Mouse (Mus musculus) testis, adult 2 months (tissue): ENCODE data around the gene Pax7. TPM values are rescaled to one million over a fixed set of nuclear protein-coding genes. Genes with fewer than 3 reads are reported as not detected.
A peak's percentile ranks its signal among the peaks of the same experiment; 100 is the strongest.

ENCODE experiments used
- H3K27ac ChIP-seq: fragments of 200-500 bp; 2 replicates; pipeline ENCODE4 v1.5.1; 2012; ENCODE audit warnings: low read depth, low read length; ENCODE audit not compliant: control insufficient read depth, insufficient read depth
- H3K27me3 ChIP-seq: fragments of 200-500 bp; 2 replicates; pipeline ENCODE4 v1.6.1; 2012; ENCODE audit warnings: mild to moderate bottlenecking, low read length, moderate library complexity; ENCODE audit not compliant: control insufficient read depth, insufficient read depth
- H3K36me3 ChIP-seq: fragments of 200-500 bp; 2 replicates; pipeline ENCODE4 v1.6.1; 2012; ENCODE audit warnings: mild to moderate bottlenecking, low read length; ENCODE audit not compliant: control insufficient read depth, insufficient read depth
- H3K4me1 ChIP-seq: fragments of 200-500 bp; 2 replicates; pipeline ENCODE4 v1.6.1; 2012; ENCODE audit warnings: low read length; ENCODE audit not compliant: control insufficient read depth, insufficient read depth
- H3K4me3 ChIP-seq: fragments of 200-500 bp; 2 replicates; pipeline ENCODE4 v1.5.1; 2012; ENCODE audit warnings: low read depth, mild to moderate bottlenecking, low read length, moderate library complexity, mixed read lengths; ENCODE audit not compliant: control insufficient read depth
- CTCF ChIP-seq: fragments of 200-500 bp; IDR thresholded peaks from 2 replicates; pipeline ENCODE4 v1.5.1; 2012; ENCODE audit warnings: low read depth, mild to moderate bottlenecking, inconsistent platforms, low read length, moderate library complexity; ENCODE audit not compliant: control insufficient read depth, insufficient read depth, insufficient replicate concordance
- POLR2A ChIP-seq: fragments of 200-500 bp; IDR thresholded peaks from 2 replicates; pipeline ENCODE4 v1.6.1; 2012; ENCODE audit warnings: low read depth, mild to moderate bottlenecking, inconsistent platforms, low read length, moderate library complexity; ENCODE audit not compliant: control insufficient read depth
- polyA plus RNA-seq: library from polyadenylated mRNA; depleted of rRNA; stranded (reverse); fragments of >200 nt; gene quantifications from 2 replicates; pipeline ENCODE4 v1.2.3, GENCODE M21; 2012

The Pax7 gene
- polyA plus RNA-seq, 1 experiment, result 0.02 TPM

DNA sequence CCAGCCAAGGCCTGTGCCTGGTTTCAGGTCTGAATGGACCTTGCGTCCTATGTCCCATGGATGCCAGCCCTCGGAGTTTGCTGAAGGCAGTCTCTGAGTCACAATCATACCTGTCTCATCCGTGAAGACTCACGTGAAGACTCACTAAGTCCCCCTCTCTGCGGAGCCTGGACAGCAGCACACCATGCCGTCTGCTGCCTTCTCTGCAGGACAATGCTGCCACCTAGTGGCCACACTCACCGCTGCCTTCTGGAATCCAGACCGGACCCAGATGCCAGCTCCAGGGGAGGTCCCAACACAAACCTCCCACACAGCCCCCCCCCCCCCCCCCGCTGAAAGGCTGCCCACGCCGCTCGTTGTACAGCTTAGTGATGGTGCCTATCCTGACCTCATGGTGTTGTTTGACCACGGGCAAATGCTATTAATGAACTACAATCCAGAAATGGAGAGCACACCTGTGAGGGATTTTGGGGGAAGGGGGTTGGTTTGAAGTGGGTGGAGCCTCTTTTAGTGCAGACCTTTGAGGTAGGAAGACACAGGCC is 25.4 kb upstream of the Pax7 start:
- Histone ChIP-seq H3K4me3 (no peak overlapping the region), H3K27me3 (no peaks in the 10 kb centered on the region)

GRCm38 (mm10) chr4:139852219-139853035 is 19.1 kb upstream of the Pax7 start:
- 0 out of 2 replicates have a peak, but pooled peaks cover 2% of the 10 kb centered on the region for H3K27me3 ChIP-seq
- no peak overlapping the region for H3K4me3 ChIP-seq
- peaks cover 3% of the 10 kb centered on the region; the same call in 1 of the 2 replicates for H3K4me1 ChIP-seq
- no peaks in the 10 kb centered on the region for H3K36me3 ChIP-seq
- no peak for TF ChIP-seq CTCF
- no peak for TF ChIP-seq POLR2A
- H3K27ac ChIP-seq, result no peak overlapping the region

More for the DNA sequence above, 25.4 kb upstream of the Pax7 start:
- Histone ChIP-seq H3K27ac (no peak overlapping the region), H3K4me1 (no peaks in the 10 kb centered on the region), H3K36me3 (no peaks in the 10 kb centered on the region)
- peak; percentile 98 for TF ChIP-seq CTCF
- TF ChIP-seq POLR2A, result no peak

DNA sequence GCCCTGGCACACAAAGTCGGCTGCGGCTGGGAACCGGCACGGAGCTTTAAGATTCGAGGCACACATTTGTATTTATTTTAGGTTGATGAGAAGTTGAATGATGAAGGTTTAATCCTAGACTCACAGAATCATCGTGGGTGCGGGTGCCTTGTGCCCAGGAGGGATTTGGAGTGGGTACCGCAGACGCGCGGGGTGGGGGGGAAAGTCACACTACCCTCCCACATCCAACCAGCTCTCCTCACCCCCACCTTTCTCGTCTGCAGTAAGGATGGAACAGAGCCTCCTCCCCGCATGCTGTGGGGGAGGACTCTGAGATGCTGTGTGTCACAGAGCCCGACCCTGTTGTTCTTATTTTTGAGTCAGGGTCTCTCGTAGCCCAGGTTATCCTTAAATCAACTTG is 18.1 kb upstream of the Pax7 start:
- Histone ChIP-seq H3K27ac (no peak overlapping the region), H3K36me3 (no peaks in the 10 kb centered on the region), H3K27me3 (0 out of 2 replicates have a peak, but pooled peaks cover 2% of the 10 kb centered on the region), H3K4me3 (no peak overlapping the region), H3K4me1 (peaks cover 3% of the 10 kb centered on the region; the same call in 1 of the 2 replicates)
- TF ChIP-seq CTCF, result no peak
- no peak for TF ChIP-seq POLR2A

GRCm38 (mm10) chr4:139850547-139851170 is 17.3 kb upstream of the Pax7 start:
- Histone ChIP-seq H3K4me3 (peak overlapping the region; percentile 20), H3K27ac (no peak overlapping the region), H3K27me3 (0 out of 2 replicates have a peak, but pooled peaks cover 2% of the 10 kb centered on the region), H3K36me3 (no peaks in the 10 kb centered on the region), H3K4me1 (peaks cover 3% of the 10 kb centered on the region; the same call in 1 of the 2 replicates)
- TF ChIP-seq CTCF (no peak), POLR2A (no peak)

GRCm38 (mm10) chr4:139843456-139843855 is 10.1 kb upstream of the Pax7 start:
- H3K4me3 ChIP-seq, result no peak overlapping the region
- H3K36me3 ChIP-seq, result no peaks in the 10 kb centered on the region
- no peaks in the 10 kb centered on the region for H3K27me3 ChIP-seq
- peaks cover 8% of the 10 kb centered on the region; the same call in 1 of the 2 replicates for H3K4me1 ChIP-seq
- H3K27ac ChIP-seq, result no peak overlapping the region
- TF ChIP-seq CTCF, result no peak
- no peak for TF ChIP-seq POLR2A

DNA sequence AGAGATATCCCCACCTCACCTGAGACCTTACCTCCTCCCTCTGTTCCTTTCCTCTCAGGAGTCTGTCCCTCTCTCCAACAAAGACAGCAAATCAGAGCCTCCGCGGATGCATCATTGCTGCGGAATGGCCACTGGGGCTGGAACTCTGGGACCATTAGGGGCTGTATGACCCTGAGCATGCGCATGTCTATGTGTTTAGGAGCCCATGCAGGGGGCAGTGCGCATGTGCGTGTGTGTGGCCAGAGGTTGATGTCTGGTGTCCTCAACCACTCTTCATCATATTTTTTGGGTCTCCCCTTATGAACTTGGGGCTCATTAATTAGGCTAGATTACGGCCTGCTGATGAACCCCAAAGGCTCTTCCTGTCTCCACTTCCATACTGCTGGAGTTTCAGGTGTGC is 9.6 kb upstream of the Pax7 start:
- no peak overlapping the region for H3K4me3 ChIP-seq
- H3K27me3 ChIP-seq, result no peaks in the 10 kb centered on the region
- TF ChIP-seq POLR2A (no peak), CTCF (no peak)
- peaks cover 8% of the 10 kb centered on the region; the same call in 1 of the 2 replicates for H3K4me1 ChIP-seq
- no peak overlapping the region for H3K27ac ChIP-seq
- no peaks in the 10 kb centered on the region for H3K36me3 ChIP-seq

GRCm38 (mm10) chr4:139840939-139841500 is 7.7 kb upstream of the Pax7 start:
- Histone ChIP-seq H3K4me3 (no peak overlapping the region), H3K27ac (no peak overlapping the region), H3K27me3 (no peaks in the 10 kb centered on the region), H3K4me1 (peaks cover 8% of the 10 kb centered on the region; the same call in 1 of the 2 replicates), H3K36me3 (no peaks in the 10 kb centered on the region)
- no peak for TF ChIP-seq POLR2A
- TF ChIP-seq CTCF, result no peak
